In genomic region chr19:20388276-20388675, GRCm38 (mm10) we compare ENCODE assay signal across 25 mouse cellular contexts. TPM values are rescaled to one million over a fixed set of nuclear protein-coding genes. Genes with fewer than 3 reads are reported as not detected.
A peak's percentile ranks its signal among the peaks of the same experiment; 100 is the strongest.
DNase-seq lines count a peak whose midpoint lies in the region; ATAC-seq and TF ChIP-seq lines count a peak whose summit lies in the region.
"Had no signal": no experiment of that assay in that cellular context is flagged by ENCODE, and none has a peak within 500 bp of the region (broad histone marks: within the 10 kb centered on the region; RNA-seq: fewer than 3 reads in every experiment).

No protein-coding gene starts in this region.

- no peak for ATAC-seq in liver, embryonic 16.5 days (ENCODE audit: low read depth)
- ATAC-seq in stomach, embryonic 15.5 days (ENCODE audit: insufficient read depth, low FRiP score, low read depth): no peak
- ATAC-seq in stomach, postnatal 0 days (ENCODE audit: low FRiP score, low TSS enrichment): no peak
- no peak for ATAC-seq in stomach, embryonic 16.5 days (ENCODE audit: insufficient read depth, low FRiP score)
- ATAC-seq in kidney, embryonic 14.5 days (ENCODE audit: low FRiP score, low TSS enrichment): no peak
- ATAC-seq: activated CD4-positive, CD25-positive, alpha-beta regulatory T cell, adult 4 months; CD4-positive, CD25-positive, alpha-beta regulatory T cell, adult 4 months; forebrain, embryonic 13.5 days; forebrain, postnatal 0 days; intestine, embryonic 16.5 days had no signal

- 70% methylated on average over 6 of the region's 6 CpGs for WGBS in liver, embryonic 16.5 days (ENCODE audit: insufficient replicate concordance)
- WGBS in stomach, embryonic 15.5 days: 78% methylated on average over 6 of the region's 6 CpGs
- 67% methylated on average over 6 of the region's 6 CpGs for WGBS in stomach, postnatal 0 days
- WGBS in bone marrow, adult 2 months: 81% methylated on average over 6 of the region's 6 CpGs
- 73% methylated on average over 6 of the region's 6 CpGs for WGBS in stomach, embryonic 16.5 days
- 87% methylated on average over 6 of the region's 6 CpGs for WGBS in kidney, embryonic 14.5 days

- no peaks in the 10 kb centered on the region for H3K27me3 ChIP-seq in liver, embryonic 16.5 days (ENCODE audit: control insufficient read depth, insufficient read depth, low read depth, low read length)
- H3K27me3 ChIP-seq in stomach, embryonic 15.5 days (replicated peaks): no peaks in the 10 kb centered on the region
- H3K27me3 ChIP-seq in stomach, postnatal 0 days (ENCODE audit: control insufficient read depth, insufficient read depth, low read length): no peaks in the 10 kb centered on the region
- H3K27me3 ChIP-seq in stomach, embryonic 16.5 days (ENCODE audit: control insufficient read depth, insufficient read depth, low read length): no peaks in the 10 kb centered on the region
- H3K27me3 ChIP-seq in kidney, embryonic 14.5 days (ENCODE audit: control insufficient read depth, insufficient read depth, low read length): no peaks in the 10 kb centered on the region
- H3K27me3 ChIP-seq: embryonic facial prominence, embryonic 12.5 days; forebrain, embryonic 13.5 days; heart, embryonic 13.5 days; hindbrain, embryonic 15.5 days had no signal

- no peak for TF ChIP-seq CTCF in stomach, postnatal 0 days (IDR thresholded peaks at IDR 0.05; ENCODE audit: low read depth)
- no peak for TF ChIP-seq CTCF in bone marrow, adult 2 months (IDR thresholded peaks at IDR 0.05; ENCODE audit: control insufficient read depth, insufficient read depth, low read length)

- no peak for DNase-seq in liver
- DNase-seq in stomach, postnatal 0 days (ENCODE audit: low spot score): no peak
- DNase-seq in adrenal gland, adult 8-10 months: no peak
- DNase-seq: adrenal gland, postnatal 25 days; cerebellum, adult 11-12 months; cerebellum, adult 9-10 months; cerebellum, postnatal 36 days; embryo, embryonic 11 days; forebrain, postnatal 0 days; gastrocnemius, postnatal 25 days; heart, adult 11 months; heart, postnatal 36 days had no signal

- no peak for TF ChIP-seq EP300 in stomach, postnatal 0 days (optimal IDR thresholded peaks at IDR 0.05)

- no peak overlapping the region for H3K9ac ChIP-seq in liver, embryonic 16.5 days (ENCODE audit: low read depth, low read length)
- H3K9ac ChIP-seq in stomach, embryonic 15.5 days: no peak overlapping the region
- no peak overlapping the region for H3K9ac ChIP-seq in stomach, postnatal 0 days (ENCODE audit: low read length)
- H3K9ac ChIP-seq in stomach, embryonic 16.5 days (ENCODE audit: low read length): no peak overlapping the region
- H3K9ac ChIP-seq in kidney, embryonic 14.5 days (ENCODE audit: low read depth, low read length): no peak overlapping the region
- H3K9ac ChIP-seq: embryonic facial prominence, embryonic 12.5 days; forebrain, embryonic 13.5 days; forebrain, postnatal 0 days; heart, embryonic 13.5 days; hindbrain, embryonic 15.5 days had no signal

- no peak overlapping the region for H3K4me2 ChIP-seq in liver, embryonic 16.5 days (ENCODE audit: low read depth, low read length)
- H3K4me2 ChIP-seq in stomach, embryonic 15.5 days: peak overlapping the region; percentile 16; the same call in 1 of the 2 replicates
- no peak overlapping the region; the same call in 1 of the 2 replicates for H3K4me2 ChIP-seq in stomach, postnatal 0 days (replicated peaks; ENCODE audit: low read depth)
- peak overlapping the region; percentile 22; the same call in 1 of the 2 replicates for H3K4me2 ChIP-seq in stomach, embryonic 16.5 days (ENCODE audit: low read depth, low read length)
- no peak overlapping the region for H3K4me2 ChIP-seq in kidney, embryonic 14.5 days (replicated peaks; ENCODE audit: low read depth, low read length)
- H3K4me2 ChIP-seq: embryonic facial prominence, embryonic 12.5 days; forebrain, embryonic 13.5 days; heart, embryonic 13.5 days; hindbrain, embryonic 15.5 days had no signal

- no peak for TF ChIP-seq POLR2A in bone marrow, adult 2 months (IDR thresholded peaks at IDR 0.05; ENCODE audit: borderline replicate concordance, control insufficient read depth, low read depth, low read length)

- H3K4me3 ChIP-seq in liver, embryonic 16.5 days (ENCODE audit: low read depth, low read length): 0 out of 2 replicates have a peak overlapping the region, but pooled peaks have one; percentile 3
- no peak overlapping the region; the same call in 1 of the 2 replicates for H3K4me3 ChIP-seq in stomach, embryonic 15.5 days (replicated peaks)
- H3K4me3 ChIP-seq in stomach, postnatal 0 days (ENCODE audit: low read depth, low read length): no peak overlapping the region
- H3K4me3 ChIP-seq in bone marrow, adult 2 months (replicated peaks; ENCODE audit: control insufficient read depth, low read depth, low read length): peak overlapping the region; percentile 52
- H3K4me3 ChIP-seq in stomach, embryonic 16.5 days (replicated peaks; ENCODE audit: low read length): peak overlapping the region; percentile 19; the same call in 1 of the 2 replicates
- H3K4me3 ChIP-seq in kidney, embryonic 14.5 days (ENCODE audit: low read length): no peak overlapping the region
- H3K4me3 ChIP-seq: embryonic facial prominence, embryonic 12.5 days; forebrain, embryonic 13.5 days; heart, embryonic 13.5 days; hindbrain, embryonic 15.5 days had no signal

- H3K36me3 ChIP-seq in liver, embryonic 16.5 days (ENCODE audit: control insufficient read depth, insufficient read depth): no peaks in the 10 kb centered on the region
- no peaks in the 10 kb centered on the region for H3K36me3 ChIP-seq in stomach, embryonic 15.5 days
- H3K36me3 ChIP-seq in stomach, postnatal 0 days (ENCODE audit: control insufficient read depth, insufficient read depth, low read length): no peaks in the 10 kb centered on the region
- no peaks in the 10 kb centered on the region for H3K36me3 ChIP-seq in stomach, embryonic 16.5 days (ENCODE audit: control insufficient read depth, insufficient read depth, low read length)
- no peaks in the 10 kb centered on the region for H3K36me3 ChIP-seq in kidney, embryonic 14.5 days (ENCODE audit: control insufficient read depth, insufficient read depth, low read length)
- H3K36me3 ChIP-seq: embryonic facial prominence, embryonic 12.5 days; G1E; heart, embryonic 13.5 days; hindbrain, embryonic 15.5 days had no signal

- no peaks in the 10 kb centered on the region for H3K9me3 ChIP-seq in liver, embryonic 16.5 days (replicated peaks; ENCODE audit: control insufficient read depth, low read length)
- no peaks in the 10 kb centered on the region for H3K9me3 ChIP-seq in stomach, embryonic 15.5 days
- no peaks in the 10 kb centered on the region for H3K9me3 ChIP-seq in stomach, postnatal 0 days (ENCODE audit: control insufficient read depth, low read length)
- no peaks in the 10 kb centered on the region for H3K9me3 ChIP-seq in stomach, embryonic 16.5 days (replicated peaks; ENCODE audit: control insufficient read depth, low read length)
- no peaks in the 10 kb centered on the region for H3K9me3 ChIP-seq in kidney, embryonic 14.5 days (ENCODE audit: control insufficient read depth, low read length)
- H3K9me3 ChIP-seq: embryonic facial prominence, embryonic 12.5 days; forebrain, embryonic 13.5 days; G1E; heart, embryonic 13.5 days; hindbrain, embryonic 15.5 days had no signal

- no peaks in the 10 kb centered on the region for H3K4me1 ChIP-seq in liver, embryonic 16.5 days (ENCODE audit: control insufficient read depth, low read depth, low read length)
- no peaks in the 10 kb centered on the region for H3K4me1 ChIP-seq in stomach, embryonic 15.5 days
- H3K4me1 ChIP-seq in stomach, postnatal 0 days (replicated peaks; ENCODE audit: control insufficient read depth, insufficient read depth): no peaks in the 10 kb centered on the region
- H3K4me1 ChIP-seq in bone marrow, adult 2 months (ENCODE audit: control insufficient read depth, insufficient read depth, low read length): no peaks in the 10 kb centered on the region
- no peaks in the 10 kb centered on the region; the same call in 1 of the 2 replicates for H3K4me1 ChIP-seq in stomach, embryonic 16.5 days (ENCODE audit: control insufficient read depth, insufficient read depth, low read length)
- no peaks in the 10 kb centered on the region for H3K4me1 ChIP-seq in kidney, embryonic 14.5 days (ENCODE audit: control insufficient read depth, insufficient read depth, low read length)
- H3K4me1 ChIP-seq: embryonic facial prominence, embryonic 12.5 days; forebrain, embryonic 13.5 days; hindbrain, embryonic 15.5 days had no signal

- no peak overlapping the region for H3K27ac ChIP-seq in liver, embryonic 16.5 days (ENCODE audit: low read length)
- no peak overlapping the region for H3K27ac ChIP-seq in stomach, embryonic 15.5 days
- no peak overlapping the region for H3K27ac ChIP-seq in stomach, postnatal 0 days (replicated peaks)
- H3K27ac ChIP-seq in bone marrow, adult 2 months (ENCODE audit: control insufficient read depth, insufficient read depth, low read depth, low read length, poor library complexity): peak overlapping the region; percentile 18; the same call in 1 of the 2 replicates
- no peak overlapping the region for H3K27ac ChIP-seq in stomach, embryonic 16.5 days (ENCODE audit: low read length)
- H3K27ac ChIP-seq in kidney, embryonic 14.5 days (ENCODE audit: low read depth, low read length): no peak overlapping the region
- H3K27ac ChIP-seq: embryonic facial prominence, embryonic 12.5 days; forebrain, embryonic 13.5 days; heart, embryonic 13.5 days; hindbrain, embryonic 15.5 days had no signal

RNA-seq across cellular contexts. Expression of gene Anxa1, which starts 2.5 kb away (rescaled TPM):
- 84.7 and 102 TPM in 2 replicates for polyA plus RNA-seq in liver, embryonic 16.5 days (2015; fragmentation: Nextera tagmentation; extraction: Ambion mirVana)
- 398 and 654 TPM in 2 replicates for polyA plus RNA-seq in stomach, embryonic 15.5 days (2015; fragmentation: Nextera tagmentation; extraction: Ambion mirVana)
- 666 and 760 TPM in 2 replicates for polyA plus RNA-seq in stomach, postnatal 0 days (2015; fragmentation: Nextera tagmentation; extraction: Ambion mirVana)
- polyA plus RNA-seq in bone marrow, adult 2 months (2011; ENCODE audit: insufficient read depth, insufficient read length, low replicate concordance, missing spikeins): 120 and 331 TPM in 2 replicates
- 1,277 and 1,737 TPM in 2 replicates for polyA plus RNA-seq in stomach, embryonic 16.5 days (2015; fragmentation: Nextera tagmentation; extraction: Ambion mirVana)
- total RNA-seq in adrenal gland, adult 8-10 months (2022): 10 to 100 TPM; 13.1 to 47.7 (median 20.0) TPM
- 25.6 and 27.8 TPM in 2 replicates for polyA plus RNA-seq in kidney, embryonic 14.5 days (2014; fragmentation: Nextera tagmentation; extraction: Ambion mirVana)
- polyA plus RNA-seq: G1E had no signal

Comparison
In these comparisons a context has a peak if more than half of its experiments do, and no peak if none do; other contexts are left out.
1. H3K4me2 ChIP-seq: peak in stomach, embryonic 15.5 days (single experiment) and stomach, embryonic 16.5 days (single experiment); none in liver, embryonic 16.5 days (single experiment), stomach, postnatal 0 days (single experiment) and kidney, embryonic 14.5 days (single experiment).
2. H3K4me3 ChIP-seq: peak in liver, embryonic 16.5 days (single experiment), bone marrow, adult 2 months (single experiment) and stomach, embryonic 16.5 days (single experiment); none in stomach, embryonic 15.5 days (single experiment), stomach, postnatal 0 days (single experiment) and kidney, embryonic 14.5 days (single experiment).